Mouse (Mus musculus): ENCODE results near the gene Entr1. TPM values are rescaled to one million over a fixed set of nuclear protein-coding genes. Genes with fewer than 3 reads are reported as not detected.

Entr1 gene
- polyA plus RNA-seq, 1 experiment from 2014 or later, result 115 TPM

GRCm38 (mm10) chr2:26368572-26368971 is 20.5 kb downstream of the Entr1 start:
- H3K4me2 ChIP-seq, result no peak overlapping the region
- no peak for ATAC-seq (ENCODE audit: low FRiP score)
- H3K4me1 ChIP-seq (ENCODE audit: control insufficient read depth, insufficient read depth, low read length), result no peaks in the 10 kb centered on the region
- no peak for DNase-seq (ENCODE audit: low spot score, missing footprints)
- H3K4me3 ChIP-seq (ENCODE audit: low read depth, low read length), result no peak overlapping the region
- peaks cover 29% of the 10 kb centered on the region for H3K36me3 ChIP-seq (ENCODE audit: control insufficient read depth, insufficient read depth, low read length)
- no peak overlapping the region for H3K9ac ChIP-seq (ENCODE audit: low read length)
- H3K27me3 ChIP-seq (ENCODE audit: control insufficient read depth, insufficient read depth, low read length), result no peaks in the 10 kb centered on the region
- H3K27ac ChIP-seq (ENCODE audit: low read depth, low read length), result no peak overlapping the region
- H3K9me3 ChIP-seq (ENCODE audit: control insufficient read depth, low read length), result no peaks in the 10 kb centered on the region
- WGBS, result 86% methylated on average over 1 of the region's 1 CpGs

GRCm38 (mm10) chr2:26367911-26368310 is 21.2 kb downstream of the Entr1 start:
- H3K36me3 ChIP-seq (ENCODE audit: control insufficient read depth, insufficient read depth, low read length), result peaks cover 26% of the 10 kb centered on the region
- H3K27me3 ChIP-seq (ENCODE audit: control insufficient read depth, insufficient read depth, low read length), result no peaks in the 10 kb centered on the region
- no peak for DNase-seq (ENCODE audit: low spot score, missing footprints)
- no peaks in the 10 kb centered on the region for H3K4me1 ChIP-seq (ENCODE audit: control insufficient read depth, insufficient read depth, low read length)
- no peak overlapping the region for H3K4me3 ChIP-seq (ENCODE audit: low read depth, low read length)
- no peaks in the 10 kb centered on the region for H3K9me3 ChIP-seq (ENCODE audit: control insufficient read depth, low read length)
- H3K27ac ChIP-seq (ENCODE audit: low read depth, low read length), result no peak overlapping the region
- no peak overlapping the region for H3K4me2 ChIP-seq
- 96% methylated on average over 6 of the region's 6 CpGs for WGBS
- ATAC-seq (ENCODE audit: low FRiP score), result no peak
- no peak overlapping the region for H3K9ac ChIP-seq (ENCODE audit: low read length)

- no peak overlapping the region for H3K27ac ChIP-seq (ENCODE audit: low read depth, low read length)
- no peak overlapping the region for H3K4me3 ChIP-seq (ENCODE audit: low read depth, low read length)
- no peaks in the 10 kb centered on the region for H3K27me3 ChIP-seq (ENCODE audit: control insufficient read depth, insufficient read depth, low read length)
- no peak for ATAC-seq (ENCODE audit: low FRiP score)
- H3K4me2 ChIP-seq, result no peak overlapping the region
- H3K36me3 ChIP-seq (ENCODE audit: control insufficient read depth, insufficient read depth, low read length), result peaks cover 23% of the 10 kb centered on the region
- no peaks in the 10 kb centered on the region for H3K4me1 ChIP-seq (ENCODE audit: control insufficient read depth, insufficient read depth, low read length)
- H3K9me3 ChIP-seq (ENCODE audit: control insufficient read depth, low read length), result no peaks in the 10 kb centered on the region
- 89% methylated on average over 10 of the region's 10 CpGs for WGBS
- DNase-seq (ENCODE audit: low spot score, missing footprints), result no peak
- no peak overlapping the region for H3K9ac ChIP-seq (ENCODE audit: low read length)
Measured at GRCm38 (mm10) chr2:26364738-26365465, 24.2 kb downstream of the Entr1 start.

GRCm38 (mm10) chr2:26363481-26363880 is 25.6 kb downstream of the Entr1 start:
- WGBS, result 95% methylated on average over 5 of the region's 5 CpGs
- H3K27ac ChIP-seq (ENCODE audit: low read depth, low read length), result no peak overlapping the region
- no peaks in the 10 kb centered on the region for H3K4me1 ChIP-seq (ENCODE audit: control insufficient read depth, insufficient read depth, low read length)
- no peak overlapping the region for H3K4me3 ChIP-seq (ENCODE audit: low read depth, low read length)
- DNase-seq (ENCODE audit: low spot score, missing footprints), result no peak
- no peak for ATAC-seq (ENCODE audit: low FRiP score)
- no peak overlapping the region for H3K9ac ChIP-seq (ENCODE audit: low read length)
- no peaks in the 10 kb centered on the region for H3K9me3 ChIP-seq (ENCODE audit: control insufficient read depth, low read length)
- H3K4me2 ChIP-seq, result no peak overlapping the region
- peaks cover 23% of the 10 kb centered on the region for H3K36me3 ChIP-seq (ENCODE audit: control insufficient read depth, insufficient read depth, low read length)
- no peaks in the 10 kb centered on the region for H3K27me3 ChIP-seq (ENCODE audit: control insufficient read depth, insufficient read depth, low read length)

GRCm38 (mm10) chr2:26362991-26363390 is 26.1 kb downstream of the Entr1 start:
- Histone ChIP-seq H3K4me3 (ENCODE audit: low read depth, low read length) (no peak overlapping the region), H3K36me3 (ENCODE audit: control insufficient read depth, insufficient read depth, low read length) (peaks cover 23% of the 10 kb centered on the region), H3K4me1 (ENCODE audit: control insufficient read depth, insufficient read depth, low read length) (no peaks in the 10 kb centered on the region), H3K4me2 (no peak overlapping the region), H3K9ac (ENCODE audit: low read length) (no peak overlapping the region), H3K27ac (ENCODE audit: low read depth, low read length) (no peak overlapping the region), H3K9me3 (ENCODE audit: control insufficient read depth, low read length) (no peaks in the 10 kb centered on the region), H3K27me3 (ENCODE audit: control insufficient read depth, insufficient read depth, low read length) (no peaks in the 10 kb centered on the region)
- WGBS, result 85% methylated on average over 5 of the region's 5 CpGs
- ATAC-seq (ENCODE audit: low FRiP score) (no peak), DNase-seq (ENCODE audit: low spot score, missing footprints) (no peak)

GRCm38 (mm10) chr2:26360772-26361171 is 28.3 kb downstream of the Entr1 start, which contains the start of gene Card9:
Gene Card9 (minus strand): TSS chr2:26360918.
- no peaks in the 10 kb centered on the region for H3K9me3 ChIP-seq (ENCODE audit: control insufficient read depth, low read length)
- no peak for ATAC-seq (ENCODE audit: low FRiP score)
- no peaks in the 10 kb centered on the region for H3K4me1 ChIP-seq (ENCODE audit: control insufficient read depth, insufficient read depth, low read length)
- no peak within 1 kb of the TSS for H3K27ac ChIP-seq (ENCODE audit: low read depth, low read length)
- no peak within 1 kb of the TSS for H3K9ac ChIP-seq (ENCODE audit: low read length)
- no peak for DNase-seq (ENCODE audit: low spot score, missing footprints)
- H3K27me3 ChIP-seq (ENCODE audit: control insufficient read depth, insufficient read depth, low read length), result no peaks in the 10 kb centered on the region
- H3K4me2 ChIP-seq, result no peak within 1 kb of the TSS
- WGBS, result 54% methylated on average over 3 of the region's 3 CpGs
- peaks cover 6% of the 10 kb centered on the region; the same call in 1 of the 2 replicates for H3K36me3 ChIP-seq (ENCODE audit: control insufficient read depth, insufficient read depth, low read length)
- H3K4me3 ChIP-seq (ENCODE audit: low read depth, low read length), result no peak within 1 kb of the TSS

GRCm38 (mm10) chr2:26359983-26360382 is 29.1 kb downstream of the Entr1 start:
- ATAC-seq (ENCODE audit: low FRiP score), result no peak
- WGBS, result 92% methylated on average over 6 of the region's 6 CpGs
- H3K27me3 ChIP-seq (ENCODE audit: control insufficient read depth, insufficient read depth, low read length), result no peaks in the 10 kb centered on the region

GRCm38 (mm10) chr2:26358667-26359320 is 30.3 kb downstream of the Entr1 start:
- no peak overlapping the region for H3K4me3 ChIP-seq (ENCODE audit: low read depth, low read length)
- ATAC-seq (ENCODE audit: low FRiP score), result no peak
- 84% methylated on average over 13 of the region's 13 CpGs for WGBS
- H3K4me1 ChIP-seq (ENCODE audit: control insufficient read depth, insufficient read depth, low read length), result no peaks in the 10 kb centered on the region
- H3K4me2 ChIP-seq, result no peak overlapping the region
- H3K27ac ChIP-seq (ENCODE audit: low read depth, low read length), result no peak overlapping the region
- no peak for DNase-seq (ENCODE audit: low spot score, missing footprints)
- H3K9ac ChIP-seq (ENCODE audit: low read length), result no peak overlapping the region; the same call in 1 of the 2 replicates
- H3K9me3 ChIP-seq (ENCODE audit: control insufficient read depth, low read length), result no peaks in the 10 kb centered on the region
- H3K36me3 ChIP-seq (ENCODE audit: control insufficient read depth, insufficient read depth, low read length), result no peaks in the 10 kb centered on the region
- no peaks in the 10 kb centered on the region for H3K27me3 ChIP-seq (ENCODE audit: control insufficient read depth, insufficient read depth, low read length)

More at GRCm38 (mm10) chr2:26359983-26360382, 29.1 kb downstream of the Entr1 start:
- Histone ChIP-seq H3K36me3 (ENCODE audit: control insufficient read depth, insufficient read depth, low read length) (no peaks in the 10 kb centered on the region; the same call in 1 of the 2 replicates), H3K4me1 (ENCODE audit: control insufficient read depth, insufficient read depth, low read length) (no peaks in the 10 kb centered on the region), H3K4me2 (no peak overlapping the region), H3K27ac (ENCODE audit: low read depth, low read length) (no peak overlapping the region), H3K4me3 (ENCODE audit: low read depth, low read length) (no peak overlapping the region), H3K9me3 (ENCODE audit: control insufficient read depth, low read length) (no peaks in the 10 kb centered on the region), H3K9ac (ENCODE audit: low read length) (no peak overlapping the region)
- DNase-seq (ENCODE audit: low spot score, missing footprints), result no peak

GRCm38 (mm10) chr2:26357484-26357883 is 31.6 kb downstream of the Entr1 start:
- no peak overlapping the region for H3K9ac ChIP-seq (ENCODE audit: low read length)
- no peak for DNase-seq (ENCODE audit: low spot score, missing footprints)

More at GRCm38 (mm10) chr2:26357484-26357883, 31.6 kb downstream of the Entr1 start:
- Histone ChIP-seq H3K27ac (ENCODE audit: low read depth, low read length) (no peak overlapping the region), H3K4me1 (ENCODE audit: control insufficient read depth, insufficient read depth, low read length) (peaks cover 6% of the 10 kb centered on the region), H3K36me3 (ENCODE audit: control insufficient read depth, insufficient read depth, low read length) (no peaks in the 10 kb centered on the region), H3K4me3 (ENCODE audit: low read depth, low read length) (no peak overlapping the region), H3K4me2 (no peak overlapping the region), H3K27me3 (ENCODE audit: control insufficient read depth, insufficient read depth, low read length) (no peaks in the 10 kb centered on the region), H3K9me3 (ENCODE audit: control insufficient read depth, low read length) (no peaks in the 10 kb centered on the region)
- ATAC-seq (ENCODE audit: low FRiP score), result no peak
- WGBS, result 45% methylated on average over 15 of the region's 15 CpGs
